Mouse (Mus musculus): ENCODE data around the gene Sumf1. TPM values are rescaled to one million over a fixed set of nuclear protein-coding genes. Genes with fewer than 3 reads are reported as not detected.

Gene Sumf1
- polyA plus RNA-seq, 1 experiment from 2014 or later, result 27.7 TPM

GRCm38 (mm10) chr6:108160608-108161007 is 24.8 kb downstream of the Sumf1 start:
- Histone ChIP-seq H3K9me3 (ENCODE audit: low read length) (no peaks in the 10 kb centered on the region), H3K4me2 (replicated peaks; ENCODE audit: low read depth, low read length) (no peak overlapping the region), H3K27me3 (ENCODE audit: insufficient read depth, low read length) (no peaks in the 10 kb centered on the region), H3K4me3 (ENCODE audit: low read length) (no peak overlapping the region), H3K36me3 (ENCODE audit: insufficient read depth, low read length) (no peaks in the 10 kb centered on the region), H3K9ac (replicated peaks; ENCODE audit: low read length) (no peak overlapping the region), H3K27ac (ENCODE audit: low read length) (no peak overlapping the region), H3K4me1 (ENCODE audit: insufficient read depth, low read length) (no peaks in the 10 kb centered on the region; the same call in 1 of the 2 replicates)
- WGBS, result 45% methylated on average over 2 of the region's 2 CpGs
- no peak for ATAC-seq (ENCODE audit: low FRiP score, low TSS enrichment)

- H3K9me3 ChIP-seq (ENCODE audit: low read length), result no peaks in the 10 kb centered on the region
- H3K27me3 ChIP-seq (ENCODE audit: insufficient read depth, low read length), result no peaks in the 10 kb centered on the region
- no peaks in the 10 kb centered on the region for H3K36me3 ChIP-seq (ENCODE audit: insufficient read depth, low read length)
- ATAC-seq (ENCODE audit: low FRiP score, low TSS enrichment), result no peak
- H3K4me1 ChIP-seq (ENCODE audit: insufficient read depth, low read length), result no peaks in the 10 kb centered on the region; the same call in 1 of the 2 replicates
- H3K4me2 ChIP-seq (replicated peaks; ENCODE audit: low read depth, low read length), result no peak overlapping the region
- H3K4me3 ChIP-seq (ENCODE audit: low read length), result no peak overlapping the region
- no peak overlapping the region for H3K9ac ChIP-seq (replicated peaks; ENCODE audit: low read length)
- no peak overlapping the region for H3K27ac ChIP-seq (ENCODE audit: low read length)
- WGBS, result 65% methylated on average over 6 of the region's 6 CpGs
Observed at GRCm38 (mm10) chr6:108156881-108157280, 28.5 kb downstream of the Sumf1 start.

GRCm38 (mm10) chr6:108154243-108154642 is 31.1 kb downstream of the Sumf1 start:
- H3K27me3 ChIP-seq (ENCODE audit: insufficient read depth, low read length), result no peaks in the 10 kb centered on the region
- no peak for ATAC-seq (ENCODE audit: low FRiP score, low TSS enrichment)
- H3K27ac ChIP-seq (ENCODE audit: low read length), result no peak overlapping the region
- no peaks in the 10 kb centered on the region for H3K9me3 ChIP-seq (ENCODE audit: low read length)
- 88% methylated on average over 4 of the region's 4 CpGs for WGBS
- no peak overlapping the region for H3K9ac ChIP-seq (replicated peaks; ENCODE audit: low read length)
- H3K4me3 ChIP-seq (ENCODE audit: low read length), result no peak overlapping the region
- H3K36me3 ChIP-seq (ENCODE audit: insufficient read depth, low read length), result no peaks in the 10 kb centered on the region
- H3K4me1 ChIP-seq (ENCODE audit: insufficient read depth, low read length), result no peaks in the 10 kb centered on the region; the same call in 1 of the 2 replicates
- H3K4me2 ChIP-seq (replicated peaks; ENCODE audit: low read depth, low read length), result no peak overlapping the region

GRCm38 (mm10) chr6:108152661-108153269 is 32.6 kb downstream of the Sumf1 start:
- 90% methylated on average over 9 of the region's 9 CpGs for WGBS
- ATAC-seq (ENCODE audit: low FRiP score, low TSS enrichment), result no peak

GRCm38 (mm10) chr6:108152081-108152480 is 33.3 kb downstream of the Sumf1 start:
- no peaks in the 10 kb centered on the region for H3K9me3 ChIP-seq (ENCODE audit: low read length)
- no peaks in the 10 kb centered on the region; the same call in 1 of the 2 replicates for H3K4me1 ChIP-seq (ENCODE audit: insufficient read depth, low read length)
- H3K27me3 ChIP-seq (ENCODE audit: insufficient read depth, low read length), result no peaks in the 10 kb centered on the region
- H3K4me2 ChIP-seq (replicated peaks; ENCODE audit: low read depth, low read length), result no peak overlapping the region
- H3K36me3 ChIP-seq (ENCODE audit: insufficient read depth, low read length), result no peaks in the 10 kb centered on the region
- WGBS, result 88% methylated on average over 6 of the region's 6 CpGs
- H3K9ac ChIP-seq (replicated peaks; ENCODE audit: low read length), result no peak overlapping the region
- ATAC-seq (ENCODE audit: low FRiP score, low TSS enrichment), result no peak
- H3K4me3 ChIP-seq (ENCODE audit: low read length), result no peak overlapping the region
- no peak overlapping the region for H3K27ac ChIP-seq (ENCODE audit: low read length)

More at GRCm38 (mm10) chr6:108152661-108153269, 32.6 kb downstream of the Sumf1 start:
- no peaks in the 10 kb centered on the region for H3K27me3 ChIP-seq (ENCODE audit: insufficient read depth, low read length)
- no peaks in the 10 kb centered on the region; the same call in 1 of the 2 replicates for H3K4me1 ChIP-seq (ENCODE audit: insufficient read depth, low read length)
- no peak overlapping the region for H3K4me3 ChIP-seq (ENCODE audit: low read length)
- H3K4me2 ChIP-seq (replicated peaks; ENCODE audit: low read depth, low read length), result no peak overlapping the region
- H3K9ac ChIP-seq (replicated peaks; ENCODE audit: low read length), result no peak overlapping the region
- H3K36me3 ChIP-seq (ENCODE audit: insufficient read depth, low read length), result no peaks in the 10 kb centered on the region
- no peaks in the 10 kb centered on the region for H3K9me3 ChIP-seq (ENCODE audit: low read length)
- H3K27ac ChIP-seq (ENCODE audit: low read length), result no peak overlapping the region

GRCm38 (mm10) chr6:108149235-108149634 is 36.1 kb downstream of the Sumf1 start:
- Histone ChIP-seq H3K27me3 (ENCODE audit: insufficient read depth, low read length) (no peaks in the 10 kb centered on the region), H3K36me3 (ENCODE audit: insufficient read depth, low read length) (no peaks in the 10 kb centered on the region), H3K9me3 (ENCODE audit: low read length) (no peaks in the 10 kb centered on the region), H3K4me2 (replicated peaks; ENCODE audit: low read depth, low read length) (no peak overlapping the region), H3K9ac (replicated peaks; ENCODE audit: low read length) (no peak overlapping the region), H3K27ac (ENCODE audit: low read length) (no peak overlapping the region), H3K4me1 (ENCODE audit: insufficient read depth, low read length) (no peaks in the 10 kb centered on the region), H3K4me3 (ENCODE audit: low read length) (no peak overlapping the region)
- no peak for ATAC-seq (ENCODE audit: low FRiP score, low TSS enrichment)
- 93% methylated on average over 4 of the region's 4 CpGs for WGBS

- ATAC-seq (ENCODE audit: low FRiP score, low TSS enrichment), result no peak
- Histone ChIP-seq H3K27ac (ENCODE audit: low read length) (no peak overlapping the region), H3K4me1 (ENCODE audit: insufficient read depth, low read length) (no peaks in the 10 kb centered on the region), H3K36me3 (ENCODE audit: insufficient read depth, low read length) (no peaks in the 10 kb centered on the region), H3K4me2 (replicated peaks; ENCODE audit: low read depth, low read length) (no peak overlapping the region), H3K4me3 (ENCODE audit: low read length) (no peak overlapping the region), H3K27me3 (ENCODE audit: insufficient read depth, low read length) (no peaks in the 10 kb centered on the region), H3K9me3 (ENCODE audit: low read length) (no peaks in the 10 kb centered on the region), H3K9ac (replicated peaks; ENCODE audit: low read length) (no peak overlapping the region)
- 74% methylated on average over 3 of the region's 3 CpGs for WGBS
Observed at GRCm38 (mm10) chr6:108148435-108148834, 36.9 kb downstream of the Sumf1 start.

GRCm38 (mm10) chr6:108146637-108147036 is 38.7 kb downstream of the Sumf1 start:
- WGBS, result 81% methylated on average over 4 of the region's 4 CpGs
- no peaks in the 10 kb centered on the region for H3K27me3 ChIP-seq (ENCODE audit: insufficient read depth, low read length)
- H3K27ac ChIP-seq (ENCODE audit: low read length), result no peak overlapping the region
- no peak overlapping the region for H3K4me3 ChIP-seq (ENCODE audit: low read length)
- no peak overlapping the region for H3K4me2 ChIP-seq (replicated peaks; ENCODE audit: low read depth, low read length)
- no peaks in the 10 kb centered on the region for H3K36me3 ChIP-seq (ENCODE audit: insufficient read depth, low read length)
- no peaks in the 10 kb centered on the region for H3K9me3 ChIP-seq (ENCODE audit: low read length)
- ATAC-seq (ENCODE audit: low FRiP score, low TSS enrichment), result no peak
- no peak overlapping the region for H3K9ac ChIP-seq (replicated peaks; ENCODE audit: low read length)
- H3K4me1 ChIP-seq (ENCODE audit: insufficient read depth, low read length), result no peaks in the 10 kb centered on the region

GRCm38 (mm10) chr6:108145941-108146588 is 39.3 kb downstream of the Sumf1 start:
- no peaks in the 10 kb centered on the region for H3K27me3 ChIP-seq (ENCODE audit: insufficient read depth, low read length)
- ATAC-seq (ENCODE audit: low FRiP score, low TSS enrichment), result no peak

GRCm38 (mm10) chr6:108145241-108145640 is 40.1 kb downstream of the Sumf1 start:
- Histone ChIP-seq H3K9me3 (ENCODE audit: low read length) (no peaks in the 10 kb centered on the region), H3K4me2 (replicated peaks; ENCODE audit: low read depth, low read length) (no peak overlapping the region), H3K27ac (ENCODE audit: low read length) (no peak overlapping the region), H3K4me3 (ENCODE audit: low read length) (no peak overlapping the region), H3K36me3 (ENCODE audit: insufficient read depth, low read length) (no peaks in the 10 kb centered on the region), H3K27me3 (ENCODE audit: insufficient read depth, low read length) (no peaks in the 10 kb centered on the region), H3K9ac (replicated peaks; ENCODE audit: low read length) (no peak overlapping the region), H3K4me1 (ENCODE audit: insufficient read depth, low read length) (no peaks in the 10 kb centered on the region)
- ATAC-seq (ENCODE audit: low FRiP score, low TSS enrichment), result no peak
- WGBS, result 44% methylated on average over 3 of the region's 3 CpGs

More at GRCm38 (mm10) chr6:108145941-108146588, 39.3 kb downstream of the Sumf1 start:
- 76% methylated on average over 7 of the region's 7 CpGs for WGBS
- Histone ChIP-seq H3K9me3 (ENCODE audit: low read length) (no peaks in the 10 kb centered on the region), H3K9ac (replicated peaks; ENCODE audit: low read length) (no peak overlapping the region), H3K27ac (ENCODE audit: low read length) (no peak overlapping the region), H3K4me1 (ENCODE audit: insufficient read depth, low read length) (no peaks in the 10 kb centered on the region), H3K4me2 (replicated peaks; ENCODE audit: low read depth, low read length) (no peak overlapping the region), H3K36me3 (ENCODE audit: insufficient read depth, low read length) (no peaks in the 10 kb centered on the region), H3K4me3 (ENCODE audit: low read length) (no peak overlapping the region)
